Mouse (Mus musculus) spleen, adult 2 months (tissue): Measurements from ENCODE around the gene Adamts8. TPM values are rescaled to one million over a fixed set of nuclear protein-coding genes. Genes with fewer than 3 reads are reported as not detected.

ENCODE experiments used
- DNase-seq, 2 experiments: peaks; one replicate each; pipeline versions ENCODE4 v3.0.0 to v3.0.0-alpha.2; 2012 to 2021; ENCODE audit warnings: low spot score in 2 of 2, low read depth in 1 of 2
- H3K27ac ChIP-seq: fragments of 200-500 bp; 2 replicates; pipeline ENCODE4 v1.5.1; 2012; ENCODE audit warnings: low read length, inconsistent platforms; ENCODE audit not compliant: insufficient read depth
- H3K27me3 ChIP-seq: fragments of 200-500 bp; 2 replicates; pipeline ENCODE4 v1.6.1; 2012; ENCODE audit warnings: mild to moderate bottlenecking, moderate library complexity, low read length, inconsistent platforms; ENCODE audit not compliant: control insufficient read depth, insufficient read depth
- H3K36me3 ChIP-seq: fragments of 200-500 bp; 2 replicates; pipeline ENCODE4 v1.6.1; 2012; ENCODE audit warnings: mild to moderate bottlenecking, low read length, inconsistent platforms; ENCODE audit not compliant: control insufficient read depth, insufficient read depth
- H3K4me1 ChIP-seq: fragments of 200-500 bp; 2 replicates; pipeline ENCODE4 v1.6.1; 2011; ENCODE audit warnings: inconsistent platforms; ENCODE audit not compliant: control insufficient read depth, insufficient read depth, insufficient read length
- H3K4me3 ChIP-seq: fragments of 200-500 bp; 2 replicates; pipeline ENCODE4 v1.5.1; 2011; ENCODE audit warnings: mild to moderate bottlenecking, inconsistent platforms; ENCODE audit not compliant: insufficient read depth, insufficient read length; ENCODE audit errors: extremely low read depth
- CTCF ChIP-seq: fragments of 200-500 bp; IDR thresholded peaks from 2 replicates; pipeline ENCODE4 v1.5.1; 2011; ENCODE audit warnings: mild to moderate bottlenecking, inconsistent platforms; ENCODE audit not compliant: insufficient read depth, insufficient read length, insufficient replicate concordance; ENCODE audit errors: extremely low read depth
- POLR2A ChIP-seq: fragments of 200-500 bp; IDR thresholded peaks from 2 replicates; pipeline ENCODE4 v1.6.1; 2011; ENCODE audit warnings: low read depth, low read length, inconsistent platforms
- WGBS: fragments of 180-500 bp; shearing (Covaris S2); methylation state at CpG from one replicate; pipeline ENCODE4 v1.1.7; 2018; 5-methylcytosine and 5-hydroxymethylcytosine counted together
- polyA plus RNA-seq: library from polyadenylated mRNA; depleted of rRNA; stranded (reverse); fragments of >200 nt; gene quantifications from 2 replicates; pipeline ENCODE4 v1.2.3, GENCODE M21; 2012

Adamts8 gene
- polyA plus RNA-seq, 1 experiment: 0.83 TPM

- no peak for DNase-seq
- Histone ChIP-seq H3K27me3 (no peaks in the 10 kb centered on the region), H3K4me1 (no peaks in the 10 kb centered on the region), H3K4me3 (no peak overlapping the region), H3K27ac (no peak overlapping the region), H3K36me3 (no peaks in the 10 kb centered on the region)
- TF ChIP-seq POLR2A (no peak), CTCF (no peak)
- WGBS: 89% methylated on average over 5 of the region's 5 CpGs
These were observed 9.1 kb downstream of the Adamts8 start for GRCm38 (mm10) chr9:30951461-30951860.

GRCm38 (mm10) chr9:30953287-30953686 is 10.9 kb downstream of the Adamts8 start:
- peak in 1 of 2 experiments; percentile 3 for DNase-seq
- Histone ChIP-seq H3K36me3 (no peaks in the 10 kb centered on the region), H3K4me3 (no peak overlapping the region), H3K27ac (no peak overlapping the region), H3K27me3 (no peaks in the 10 kb centered on the region), H3K4me1 (no peaks in the 10 kb centered on the region)
- no peak for TF ChIP-seq POLR2A
- no peak for TF ChIP-seq CTCF
- WGBS: 55% methylated on average over 8 of the region's 8 CpGs

GRCm38 (mm10) chr9:30955246-30955645 is 12.9 kb downstream of the Adamts8 start:
- TF ChIP-seq POLR2A (no peak), CTCF (no peak)
- no peaks in the 10 kb centered on the region for H3K4me1 ChIP-seq
- 87% methylated on average over 9 of the region's 9 CpGs for WGBS
- H3K36me3 ChIP-seq: no peaks in the 10 kb centered on the region
- H3K27me3 ChIP-seq: no peaks in the 10 kb centered on the region
- no peak overlapping the region for H3K27ac ChIP-seq
- H3K4me3 ChIP-seq: no peak overlapping the region
- no peak for DNase-seq

GRCm38 (mm10) chr9:30963780-30964179 is 21.4 kb downstream of the Adamts8 start:
- no peak for TF ChIP-seq POLR2A
- no peak for TF ChIP-seq CTCF
- Histone ChIP-seq H3K4me1 (no peaks in the 10 kb centered on the region), H3K36me3 (no peaks in the 10 kb centered on the region), H3K4me3 (no peak overlapping the region), H3K27me3 (no peaks in the 10 kb centered on the region), H3K27ac (no peak overlapping the region)
- whole genome bisulfite sequencing: 91% methylated on average over 4 of the region's 4 CpGs
- DNase-seq: no peak

GRCm38 (mm10) chr9:30964685-30965084 is 22.3 kb downstream of the Adamts8 start:
- DNase-seq: no peak
- no peaks in the 10 kb centered on the region for H3K36me3 ChIP-seq
- 53% methylated on average over 10 of the region's 10 CpGs for WGBS
- no peaks in the 10 kb centered on the region for H3K4me1 ChIP-seq
- H3K27me3 ChIP-seq: no peaks in the 10 kb centered on the region
- no peak overlapping the region for H3K4me3 ChIP-seq
- no peak overlapping the region for H3K27ac ChIP-seq
- no peak for TF ChIP-seq CTCF
- no peak for TF ChIP-seq POLR2A

GRCm38 (mm10) chr9:30966881-30967280 is 24.5 kb downstream of the Adamts8 start:
- H3K4me3 ChIP-seq: no peak overlapping the region
- H3K27me3 ChIP-seq: no peaks in the 10 kb centered on the region
- TF ChIP-seq CTCF: no peak
- TF ChIP-seq POLR2A: no peak
- H3K4me1 ChIP-seq: no peaks in the 10 kb centered on the region
- DNase-seq: no peak
- 50% methylated on average over 7 of the region's 7 CpGs for WGBS
- no peak overlapping the region for H3K27ac ChIP-seq
- H3K36me3 ChIP-seq: no peaks in the 10 kb centered on the region

- Histone ChIP-seq H3K27me3 (no peaks in the 10 kb centered on the region), H3K4me1 (no peaks in the 10 kb centered on the region), H3K4me3 (no peak overlapping the region), H3K27ac (no peak overlapping the region), H3K36me3 (no peaks in the 10 kb centered on the region)
- no peak for TF ChIP-seq POLR2A
- no peak for DNase-seq
- 84% methylated on average over 6 of the region's 6 CpGs for WGBS
These were observed 25.8 kb downstream of the Adamts8 start for GRCm38 (mm10) chr9:30968130-30968529.
